Mouse (Mus musculus): ENCODE results near the gene Duoxa1. TPM values are rescaled to one million over a fixed set of nuclear protein-coding genes. Genes with fewer than 3 reads are reported as not detected.

Duoxa1 gene
- total and polyA plus RNA-seq, 2 experiments from 2014 or later, result 0.41 TPM; not detected in 1

- H3K9ac ChIP-seq (replicated peaks; ENCODE audit: low read length, poor library complexity, severe bottlenecking), result no peak overlapping the region
- no peak overlapping the region for H3K27ac ChIP-seq (ENCODE audit: low read depth, low read length)
- no peaks in the 10 kb centered on the region for H3K36me3 ChIP-seq (ENCODE audit: insufficient read depth, low read length)
- H3K4me2 ChIP-seq (ENCODE audit: low read depth, low read length, poor library complexity, severe bottlenecking), result no peak overlapping the region
- DNase-seq (ENCODE audit: low spot score), result no peak
- no peaks in the 10 kb centered on the region for H3K4me1 ChIP-seq (ENCODE audit: insufficient read depth, low read length)
- 64% methylated on average over 2 of the region's 2 CpGs for WGBS
- no peak for TF ChIP-seq CTCF (IDR thresholded peaks at IDR 0.05)
- H3K4me3 ChIP-seq (ENCODE audit: low read depth, low read length), result no peak overlapping the region
- H3K27me3 ChIP-seq (ENCODE audit: insufficient read depth, low read length), result no peaks in the 10 kb centered on the region
- no peaks in the 10 kb centered on the region for H3K9me3 ChIP-seq (ENCODE audit: low read length)
- ATAC-seq (ENCODE audit: low FRiP score), result no peak
Measured at GRCm38 (mm10) chr2:122325361-122325760, 11.8 kb upstream of the Duoxa1 start.

- Histone ChIP-seq H3K27ac (ENCODE audit: low read depth, low read length) (no peak overlapping the region), H3K36me3 (ENCODE audit: insufficient read depth, low read length) (no peaks in the 10 kb centered on the region), H3K27me3 (ENCODE audit: insufficient read depth, low read length) (no peaks in the 10 kb centered on the region), H3K9me3 (ENCODE audit: low read length) (no peaks in the 10 kb centered on the region), H3K4me2 (ENCODE audit: low read depth, low read length, poor library complexity, severe bottlenecking) (no peak overlapping the region), H3K9ac (replicated peaks; ENCODE audit: low read length, poor library complexity, severe bottlenecking) (no peak overlapping the region), H3K4me1 (ENCODE audit: insufficient read depth, low read length) (no peaks in the 10 kb centered on the region), H3K4me3 (ENCODE audit: low read depth, low read length) (no peak overlapping the region)
- DNase-seq (ENCODE audit: low spot score) (no peak), ATAC-seq (ENCODE audit: low FRiP score) (no peak)
- WGBS, result 81% methylated on average over 3 of the region's 3 CpGs
- TF ChIP-seq CTCF (IDR thresholded peaks at IDR 0.05), result no peak
Measured at GRCm38 (mm10) chr2:122324586-122324985, 11.1 kb upstream of the Duoxa1 start.

- H3K9ac ChIP-seq (replicated peaks; ENCODE audit: low read length, poor library complexity, severe bottlenecking), result no peak overlapping the region
- no peaks in the 10 kb centered on the region for H3K27me3 ChIP-seq (ENCODE audit: insufficient read depth, low read length)
- H3K36me3 ChIP-seq (ENCODE audit: insufficient read depth, low read length), result no peaks in the 10 kb centered on the region
- ATAC-seq (ENCODE audit: low FRiP score) (no peak), DNase-seq (ENCODE audit: low spot score) (no peak)
- TF ChIP-seq CTCF (IDR thresholded peaks at IDR 0.05), result no peak
- no peak overlapping the region for H3K4me3 ChIP-seq (ENCODE audit: low read depth, low read length)
- H3K4me1 ChIP-seq (ENCODE audit: insufficient read depth, low read length), result no peaks in the 10 kb centered on the region
- H3K9me3 ChIP-seq (ENCODE audit: low read length), result no peaks in the 10 kb centered on the region
- no peak overlapping the region for H3K27ac ChIP-seq (ENCODE audit: low read depth, low read length)
- no peak overlapping the region for H3K4me2 ChIP-seq (ENCODE audit: low read depth, low read length, poor library complexity, severe bottlenecking)
- WGBS, result 69% methylated on average over 3 of the region's 3 CpGs
Measured at GRCm38 (mm10) chr2:122323960-122324359, 10.4 kb upstream of the Duoxa1 start.

- Histone ChIP-seq H3K4me2 (ENCODE audit: low read depth, low read length, poor library complexity, severe bottlenecking) (no peak overlapping the region), H3K9me3 (ENCODE audit: low read length) (no peaks in the 10 kb centered on the region), H3K27me3 (ENCODE audit: insufficient read depth, low read length) (peaks cover 20% of the 10 kb centered on the region), H3K36me3 (ENCODE audit: insufficient read depth, low read length) (no peaks in the 10 kb centered on the region), H3K4me1 (ENCODE audit: insufficient read depth, low read length) (no peaks in the 10 kb centered on the region; the same call in 1 of the 2 replicates), H3K27ac (ENCODE audit: low read depth, low read length) (no peak overlapping the region), H3K4me3 (ENCODE audit: low read depth, low read length) (no peak overlapping the region), H3K9ac (replicated peaks; ENCODE audit: low read length, poor library complexity, severe bottlenecking) (no peak overlapping the region)
- DNase-seq (ENCODE audit: low spot score) (no peak), ATAC-seq (ENCODE audit: low FRiP score) (no peak)
- TF ChIP-seq CTCF (IDR thresholded peaks at IDR 0.05), result no peak
- 86% methylated on average over 4 of the region's 4 CpGs for WGBS
Measured at GRCm38 (mm10) chr2:122317384-122317783, 3.9 kb upstream of the Duoxa1 start.

- no peaks in the 10 kb centered on the region for H3K36me3 ChIP-seq (ENCODE audit: insufficient read depth, low read length)
- H3K4me1 ChIP-seq (ENCODE audit: insufficient read depth, low read length), result no peaks in the 10 kb centered on the region; the same call in 1 of the 2 replicates
- no peak for ATAC-seq (ENCODE audit: low FRiP score)
- no peak for DNase-seq (ENCODE audit: low spot score)
- no peak within 1 kb of the TSS for H3K4me3 ChIP-seq (ENCODE audit: low read depth, low read length)
- WGBS, result 89% methylated on average over 7 of the region's 7 CpGs
- no peak within 1 kb of the TSS for H3K9ac ChIP-seq (replicated peaks; ENCODE audit: low read length, poor library complexity, severe bottlenecking)
- no peak within 1 kb of the TSS for H3K4me2 ChIP-seq (ENCODE audit: low read depth, low read length, poor library complexity, severe bottlenecking)
- no peak for TF ChIP-seq CTCF (IDR thresholded peaks at IDR 0.05)
- peaks cover 20% of the 10 kb centered on the region for H3K27me3 ChIP-seq (ENCODE audit: insufficient read depth, low read length)
- no peaks in the 10 kb centered on the region for H3K9me3 ChIP-seq (ENCODE audit: low read length)
- H3K27ac ChIP-seq (ENCODE audit: low read depth, low read length), result no peak within 1 kb of the TSS
Measured at GRCm38 (mm10) chr2:122315372-122315771, 1.8 kb upstream of the Duoxa1 start, which contains the start of gene Duox1. Duox1 (plus strand) TSS chr2:122315672.

- peak overlapping the region; percentile 46 for H3K4me2 ChIP-seq (ENCODE audit: low read depth, low read length, poor library complexity, severe bottlenecking)
- H3K9ac ChIP-seq (replicated peaks; ENCODE audit: low read length, poor library complexity, severe bottlenecking), result no peak overlapping the region
- DNase-seq (ENCODE audit: low spot score), result peak; percentile 78
- TF ChIP-seq CTCF (IDR thresholded peaks at IDR 0.05), result peak; percentile 74
- WGBS, result 5% methylated on average over 27 of the region's 27 CpGs
- no peaks in the 10 kb centered on the region for H3K9me3 ChIP-seq (ENCODE audit: low read length)
- H3K4me1 ChIP-seq (ENCODE audit: insufficient read depth, low read length), result no peaks in the 10 kb centered on the region; the same call in 1 of the 2 replicates
- no peak overlapping the region for H3K27ac ChIP-seq (ENCODE audit: low read depth, low read length)
- H3K36me3 ChIP-seq (ENCODE audit: insufficient read depth, low read length), result no peaks in the 10 kb centered on the region
- ATAC-seq (ENCODE audit: low FRiP score), result peak; percentile 42
- peaks cover 20% of the 10 kb centered on the region for H3K27me3 ChIP-seq (ENCODE audit: insufficient read depth, low read length)
- peak overlapping the region; percentile 19; the same call in 1 of the 2 replicates for H3K4me3 ChIP-seq (ENCODE audit: low read depth, low read length)
Measured at GRCm38 (mm10) chr2:122312722-122313417, 660 bp downstream of the Duoxa1 start.

All from midbrain, postnatal 0 days (tissue).